Mouse (Mus musculus) forebrain, embryonic 13.5 days (tissue): ENCODE data around the gene Pgs1. TPM values are rescaled to one million over a fixed set of nuclear protein-coding genes. Genes with fewer than 3 reads are reported as not detected.

Experiments
- ATAC-seq: fragments of 200-750 bp; cut with Nextera tagmentation; 2 replicates; pipeline ENCODE4 v1.8.0; 2017
- H3K27ac ChIP-seq: fragments of 300-500 bp; sonication (generic); 2 replicates; pipeline ENCODE4 v1.5.1; 2015; ENCODE audit warnings: inconsistent platforms, mild to moderate bottlenecking, moderate library complexity
- H3K27me3 ChIP-seq: fragments of 300-500 bp; sonication (generic); 2 replicates; pipeline ENCODE4 v1.6.1; 2015; ENCODE audit warnings: mild to moderate bottlenecking, inconsistent platforms
- H3K36me3 ChIP-seq: fragments of 300-500 bp; sonication (generic); 2 replicates; pipeline ENCODE4 v1.6.1; 2015; ENCODE audit warnings: mild to moderate bottlenecking, inconsistent platforms; ENCODE audit not compliant: poor library complexity, severe bottlenecking
- H3K4me1 ChIP-seq: fragments of 300-500 bp; sonication (generic); 2 replicates; pipeline ENCODE4 v1.6.1; 2015; ENCODE audit warnings: inconsistent platforms
- H3K4me2 ChIP-seq: fragments of 300-500 bp; sonication (generic); 2 replicates; pipeline ENCODE4 v1.6.1; 2015; ENCODE audit warnings: inconsistent platforms, mild to moderate bottlenecking, moderate library complexity
- H3K4me3 ChIP-seq: fragments of 300-500 bp; sonication (generic); 2 replicates; pipeline ENCODE4 v1.5.1; 2015; ENCODE audit warnings: mild to moderate bottlenecking, inconsistent platforms
- H3K9ac ChIP-seq: fragments of 300-500 bp; sonication (generic); 2 replicates; pipeline ENCODE4 v1.6.1; 2015; ENCODE audit warnings: mild to moderate bottlenecking, inconsistent platforms
- H3K9me3 ChIP-seq: fragments of 300-500 bp; sonication (generic); replicated peaks from 2 replicates; pipeline ENCODE4 v1.6.1; 2016; ENCODE audit warnings: inconsistent platforms
- WGBS: fragments of 180-500 bp; shearing (Covaris S2); methylation state at CpG from one replicate; pipeline ENCODE4 v1.1.7; 2015; 5-methylcytosine and 5-hydroxymethylcytosine counted together
- polyA plus RNA-seq: library from polyadenylated mRNA; unstranded; fragments of >200 nt; fragmentation: Nextera tagmentation; extraction: Ambion mirVana; gene quantifications from 2 replicates; pipeline ENCODE4 v1.2.1, GENCODE M21; 2015

The Pgs1 gene
- polyA plus RNA-seq, result 42.7 and 47.7 TPM in 2 replicates

DNA sequence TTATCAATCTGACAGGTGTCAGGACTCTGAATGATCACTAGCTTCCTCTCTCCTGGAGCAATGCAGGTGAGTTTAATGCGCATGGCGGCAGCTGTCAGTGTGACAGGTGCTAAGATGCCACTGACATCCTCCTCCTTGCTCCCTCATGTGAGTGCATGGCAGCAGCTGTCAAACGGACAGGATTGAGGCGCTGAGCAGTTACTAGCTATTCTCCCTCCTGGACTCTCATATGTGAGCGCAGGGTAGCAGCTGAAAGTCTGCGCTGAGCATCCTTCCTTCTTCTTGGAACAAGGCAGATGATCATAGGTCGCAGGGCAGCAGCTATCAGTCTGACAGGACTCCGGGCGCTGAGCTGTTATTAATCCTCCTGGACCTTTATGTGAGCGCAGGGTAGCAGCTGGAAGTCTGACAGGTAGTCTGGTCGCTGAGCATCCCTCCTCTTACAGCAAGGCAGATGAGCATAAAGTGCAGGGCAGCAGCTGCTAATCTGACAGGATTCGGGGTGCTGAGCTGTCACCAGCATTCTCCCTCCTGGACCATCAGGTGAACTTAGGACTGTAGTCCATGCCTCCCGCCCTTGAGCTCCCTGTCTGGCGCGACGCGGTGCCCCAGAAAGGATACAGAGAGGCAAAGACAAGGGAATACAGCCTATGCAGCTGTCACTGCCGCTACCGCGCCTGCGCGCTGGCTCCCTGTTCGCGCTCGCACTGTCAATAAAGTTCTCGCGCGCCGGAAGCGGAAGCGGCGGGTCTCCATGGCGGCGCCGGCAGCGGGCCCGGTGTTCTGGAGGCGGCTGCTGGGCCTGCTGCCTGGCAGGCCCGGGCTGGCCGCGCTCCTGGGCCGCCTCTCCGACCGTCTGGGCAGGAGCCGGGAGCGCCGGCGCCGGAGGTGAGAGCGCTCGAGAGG is at the start of gene Pgs1:
Gene Pgs1, plus strand, starts transcription at position 167 of the 906 bp plus-strand sequence.
- 6% methylated on average over 49 of the region's 51 CpGs for WGBS
- H3K36me3 ChIP-seq, result no peaks in the 10 kb centered on the region
- ATAC-seq, result peak; percentile 96
- peak within 1 kb of the TSS; percentile 83 for H3K27ac ChIP-seq
- H3K9ac ChIP-seq, result peak within 1 kb of the TSS; percentile 96
- H3K27me3 ChIP-seq, result no peaks in the 10 kb centered on the region
- no peaks in the 10 kb centered on the region for H3K9me3 ChIP-seq
- peaks cover 40% of the 10 kb centered on the region for H3K4me1 ChIP-seq
- H3K4me3 ChIP-seq, result peak within 1 kb of the TSS; percentile 100
- peak within 1 kb of the TSS; percentile 94 for H3K4me2 ChIP-seq

DNA sequence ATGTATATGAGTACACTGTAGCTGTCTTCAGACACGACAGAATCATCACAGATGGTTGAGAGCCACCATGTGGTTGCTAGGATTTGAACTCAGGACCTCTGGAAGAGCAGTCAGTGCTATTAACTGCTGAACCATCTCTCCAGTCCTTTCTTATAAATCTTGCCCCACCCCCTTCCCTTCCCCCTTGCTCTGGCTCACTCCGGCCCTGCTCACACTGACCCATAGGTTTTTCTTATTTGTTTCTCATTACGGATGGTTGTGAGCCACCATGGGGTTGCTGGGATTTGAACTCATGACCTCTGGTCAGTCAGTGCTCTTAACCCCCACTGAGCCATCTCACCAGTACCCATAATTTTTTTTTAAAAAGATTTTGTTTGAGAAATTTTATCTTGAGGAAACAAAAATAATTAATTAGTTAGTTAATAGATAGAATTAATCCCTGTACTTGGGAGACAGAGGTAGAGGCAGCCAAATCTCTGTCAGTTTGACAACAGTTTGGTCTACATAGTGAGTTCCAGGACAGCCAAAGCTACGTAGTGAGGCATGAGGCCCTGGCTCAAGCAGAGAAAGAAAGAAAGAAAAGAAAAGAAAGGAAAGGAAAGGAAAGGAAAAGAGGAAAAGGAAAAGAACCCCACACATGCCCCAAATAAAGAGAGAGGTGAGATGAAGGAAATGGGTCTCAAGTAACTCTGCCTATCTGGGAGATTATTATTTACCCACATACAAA is 46.9 kb upstream of the Pgs1 start:
- H3K27me3 ChIP-seq, result peaks cover 13% of the 10 kb centered on the region; the same call in 1 of the 2 replicates
- peak overlapping the region; percentile 88 for H3K27ac ChIP-seq
- H3K4me3 ChIP-seq, result no peak overlapping the region
- no peaks in the 10 kb centered on the region for H3K9me3 ChIP-seq
- peak overlapping the region; percentile 49 for H3K4me2 ChIP-seq
- no peaks in the 10 kb centered on the region for H3K36me3 ChIP-seq
- H3K9ac ChIP-seq, result no peak overlapping the region
- ATAC-seq, result peak; percentile 72
- WGBS, result 25% methylated on average over 4 of the region's 4 CpGs
- peaks cover 52% of the 10 kb centered on the region for H3K4me1 ChIP-seq

DNA sequence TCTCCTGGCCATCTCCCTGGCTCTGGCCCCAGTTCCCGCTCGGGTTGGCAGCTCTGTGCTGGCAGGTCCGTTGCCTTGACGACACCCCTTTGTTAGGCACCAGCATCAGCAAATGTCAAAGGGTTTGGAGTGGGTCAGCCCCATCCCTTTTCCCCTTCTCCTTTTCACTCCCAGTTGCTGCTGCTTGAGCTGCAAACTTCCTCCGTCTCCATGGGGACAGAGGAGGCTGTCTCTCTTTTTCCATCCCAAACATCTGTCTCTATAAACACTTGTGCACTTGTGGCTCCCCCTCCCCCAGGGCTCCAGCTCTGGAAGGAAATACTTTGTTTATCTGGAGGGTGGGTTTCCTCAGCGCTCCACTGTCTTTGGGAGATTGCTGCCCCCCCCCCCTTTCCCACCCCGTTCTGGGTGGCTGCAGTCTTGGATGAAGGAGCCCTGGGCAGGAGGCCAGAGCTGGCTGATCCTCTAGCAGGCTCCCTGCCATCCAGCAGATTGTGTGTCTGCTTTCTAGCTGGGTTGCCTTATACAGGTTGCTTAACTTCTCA is 46.3 kb upstream of the Pgs1 start:
- peaks cover 52% of the 10 kb centered on the region for H3K4me1 ChIP-seq

DNA sequence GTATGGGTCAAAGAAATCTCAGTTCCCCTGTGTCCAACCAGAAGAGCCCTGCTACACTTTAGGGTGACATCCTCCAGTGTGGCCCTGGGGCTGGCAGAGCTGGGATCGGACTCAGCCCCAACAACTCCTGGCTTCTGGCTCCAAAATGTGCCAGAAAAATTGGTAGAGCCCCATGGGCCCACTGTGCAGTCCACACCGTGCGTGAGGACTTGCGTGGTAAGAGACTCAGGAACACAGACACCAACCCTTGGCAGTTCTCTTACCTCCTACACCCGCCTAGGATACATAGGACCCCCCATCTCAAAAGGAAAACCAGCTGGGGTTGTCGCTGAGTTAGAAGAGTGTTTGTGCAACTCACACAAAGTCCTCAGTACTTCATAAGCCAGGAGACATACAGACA is 45.2 kb upstream of the Pgs1 start:
- Histone ChIP-seq H3K9ac (0 out of 2 replicates have a peak overlapping the region, but pooled peaks have one; percentile 17), H3K36me3 (no peaks in the 10 kb centered on the region), H3K4me3 (no peak overlapping the region), H3K27me3 (no peaks in the 10 kb centered on the region), H3K4me2 (no peak overlapping the region; the same call in 1 of the 2 replicates), H3K27ac (peak overlapping the region; percentile 88), H3K4me1 (peaks cover 47% of the 10 kb centered on the region), H3K9me3 (no peaks in the 10 kb centered on the region)
- 92% methylated on average over 6 of the region's 6 CpGs for WGBS
- ATAC-seq, result no peak

More for the DNA sequence above, 46.3 kb upstream of the Pgs1 start:
- Histone ChIP-seq H3K4me3 (no peak overlapping the region), H3K27ac (peak overlapping the region; percentile 88), H3K9me3 (no peaks in the 10 kb centered on the region), H3K9ac (peak overlapping the region; percentile 17; the same call in 1 of the 2 replicates), H3K27me3 (peaks cover 7% of the 10 kb centered on the region; the same call in 1 of the 2 replicates), H3K4me2 (peak overlapping the region; percentile 49), H3K36me3 (no peaks in the 10 kb centered on the region)
- under 1% methylated on average over 7 of the region's 7 CpGs for WGBS
- ATAC-seq, result peak; percentile 91

DNA sequence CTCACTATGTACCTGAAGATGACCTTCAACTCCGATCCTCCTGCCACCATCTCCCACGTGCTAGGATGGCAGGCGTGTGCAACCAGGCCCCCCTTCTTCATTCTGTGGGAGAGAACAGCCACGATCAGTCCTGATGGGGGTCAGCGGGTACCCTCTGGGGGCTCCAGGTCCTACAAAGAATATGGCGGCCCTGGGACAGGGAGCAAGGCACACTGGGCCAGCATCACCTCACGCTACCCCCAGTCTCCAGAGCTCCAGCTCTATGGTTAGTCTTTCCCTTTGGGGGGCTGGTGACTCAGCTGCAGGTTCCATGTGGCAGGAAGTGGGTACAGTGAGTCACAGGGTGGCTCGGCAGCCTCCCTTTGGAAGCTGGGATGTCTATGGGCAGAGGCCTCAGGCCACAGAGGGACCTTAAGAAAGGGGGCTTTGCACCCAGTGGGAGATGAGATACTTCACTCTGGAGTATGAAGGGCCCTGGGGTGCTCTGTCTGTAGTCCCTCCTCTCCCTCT is 44.7 kb upstream of the Pgs1 start:
- Histone ChIP-seq H3K9me3 (no peaks in the 10 kb centered on the region), H3K4me3 (no peak overlapping the region), H3K27ac (no peak overlapping the region), H3K9ac (no peak overlapping the region), H3K27me3 (no peaks in the 10 kb centered on the region), H3K36me3 (no peaks in the 10 kb centered on the region), H3K4me2 (no peak overlapping the region), H3K4me1 (peaks cover 42% of the 10 kb centered on the region)
- no peak for ATAC-seq
- 86% methylated on average over 8 of the region's 8 CpGs for WGBS

DNA sequence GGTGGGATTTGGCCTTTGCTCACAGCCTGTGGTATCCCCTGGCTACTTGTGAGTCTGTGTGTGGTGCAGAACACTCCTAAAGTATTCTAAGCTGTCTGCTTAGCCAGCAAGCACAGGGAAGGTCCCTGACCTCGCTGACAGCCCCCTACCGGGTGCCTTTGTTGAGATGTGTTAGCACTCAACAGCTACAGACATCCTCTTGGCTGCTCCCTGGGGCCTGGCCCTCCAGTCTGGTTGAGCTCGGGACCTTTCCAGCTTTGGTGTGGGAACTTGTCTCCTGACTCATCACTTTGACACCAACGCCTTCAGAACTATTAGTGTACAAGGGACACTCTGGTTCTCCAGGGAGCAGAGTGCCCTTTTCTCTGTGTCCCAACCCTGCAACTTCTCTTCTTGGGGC is 44.2 kb upstream of the Pgs1 start:
- Histone ChIP-seq H3K27ac (no peak overlapping the region), H3K4me2 (no peak overlapping the region), H3K4me3 (no peak overlapping the region), H3K27me3 (0 out of 2 replicates have a peak, but pooled peaks cover 1% of the 10 kb centered on the region), H3K36me3 (no peaks in the 10 kb centered on the region), H3K9me3 (no peaks in the 10 kb centered on the region), H3K9ac (no peak overlapping the region), H3K4me1 (peaks cover 40% of the 10 kb centered on the region)
- WGBS, result 30% methylated on average over 4 of the region's 4 CpGs
- no peak for ATAC-seq

DNA sequence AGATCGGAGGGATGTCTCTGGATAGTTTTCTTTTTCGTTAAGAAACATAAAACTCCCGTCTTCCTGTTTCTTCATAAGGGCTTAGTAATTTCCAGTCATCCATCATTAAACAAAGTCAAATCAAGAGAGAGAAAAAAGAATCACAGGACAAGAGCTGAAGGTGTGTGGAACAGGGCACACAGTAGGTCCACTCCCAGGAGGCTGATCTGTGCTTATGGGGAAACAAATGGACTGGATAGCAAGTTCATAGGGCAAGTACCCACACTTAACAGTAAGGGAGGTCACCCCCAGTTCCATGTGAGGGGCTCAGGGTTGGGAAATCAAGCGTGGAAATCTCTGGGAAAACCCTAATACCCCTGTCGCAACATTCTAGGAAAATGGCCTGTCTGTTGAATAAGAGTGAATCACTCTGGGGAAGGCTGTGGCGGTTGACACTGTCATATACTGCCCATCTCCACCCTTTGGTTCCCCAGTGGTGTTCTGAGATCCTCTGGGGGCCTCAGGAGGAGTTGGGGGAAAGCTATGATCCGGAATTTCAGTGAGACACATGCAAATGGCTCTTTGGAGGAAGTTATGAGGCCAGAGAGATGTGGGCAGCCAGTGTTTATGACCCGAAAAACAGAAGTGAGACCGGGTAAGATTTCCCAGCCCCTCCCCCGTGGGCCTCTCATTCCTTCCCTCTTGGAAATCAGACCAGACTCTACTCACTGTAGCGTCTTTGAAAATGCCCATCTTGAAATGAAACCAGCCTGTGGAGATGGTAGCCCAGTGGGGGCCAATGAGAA is 39.7 kb upstream of the Pgs1 start:
- Histone ChIP-seq H3K27ac (no peak overlapping the region), H3K9me3 (no peaks in the 10 kb centered on the region), H3K27me3 (peaks cover 27% of the 10 kb centered on the region), H3K4me1 (peaks cover 17% of the 10 kb centered on the region), H3K4me3 (no peak overlapping the region), H3K9ac (no peak overlapping the region), H3K4me2 (no peak overlapping the region), H3K36me3 (no peaks in the 10 kb centered on the region)
- no peak for ATAC-seq
- 86% methylated on average over 11 of the region's 11 CpGs for WGBS

DNA sequence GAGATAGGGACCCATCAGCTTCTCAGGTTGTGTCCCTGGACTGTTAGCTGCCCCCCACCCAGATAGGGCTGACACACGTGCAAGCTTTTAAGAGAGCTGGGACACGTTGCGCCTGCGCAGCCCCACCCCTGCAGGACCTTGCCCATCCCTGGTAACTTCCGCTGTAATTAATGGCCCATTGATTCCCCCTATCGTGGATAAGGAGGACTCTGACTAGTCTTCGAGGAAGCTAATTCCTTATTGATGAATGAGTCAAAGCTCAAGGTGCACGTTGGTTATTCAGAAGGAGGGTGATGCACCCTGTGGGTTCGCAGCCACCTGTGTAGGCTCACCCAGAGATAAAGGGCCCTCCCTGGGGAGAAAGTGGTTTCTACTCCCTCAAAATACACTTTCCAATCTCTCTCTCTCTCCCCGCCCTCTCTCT is 39.1 kb upstream of the Pgs1 start:
- no peak overlapping the region for H3K4me3 ChIP-seq
- ATAC-seq, result no peak
- 85% methylated on average over 10 of the region's 10 CpGs for WGBS
- H3K9me3 ChIP-seq, result no peaks in the 10 kb centered on the region
- peaks cover 30% of the 10 kb centered on the region for H3K27me3 ChIP-seq
- no peak overlapping the region for H3K4me2 ChIP-seq
- peaks cover 10% of the 10 kb centered on the region for H3K4me1 ChIP-seq
- no peak overlapping the region for H3K9ac ChIP-seq
- H3K27ac ChIP-seq, result no peak overlapping the region
- no peaks in the 10 kb centered on the region for H3K36me3 ChIP-seq

DNA sequence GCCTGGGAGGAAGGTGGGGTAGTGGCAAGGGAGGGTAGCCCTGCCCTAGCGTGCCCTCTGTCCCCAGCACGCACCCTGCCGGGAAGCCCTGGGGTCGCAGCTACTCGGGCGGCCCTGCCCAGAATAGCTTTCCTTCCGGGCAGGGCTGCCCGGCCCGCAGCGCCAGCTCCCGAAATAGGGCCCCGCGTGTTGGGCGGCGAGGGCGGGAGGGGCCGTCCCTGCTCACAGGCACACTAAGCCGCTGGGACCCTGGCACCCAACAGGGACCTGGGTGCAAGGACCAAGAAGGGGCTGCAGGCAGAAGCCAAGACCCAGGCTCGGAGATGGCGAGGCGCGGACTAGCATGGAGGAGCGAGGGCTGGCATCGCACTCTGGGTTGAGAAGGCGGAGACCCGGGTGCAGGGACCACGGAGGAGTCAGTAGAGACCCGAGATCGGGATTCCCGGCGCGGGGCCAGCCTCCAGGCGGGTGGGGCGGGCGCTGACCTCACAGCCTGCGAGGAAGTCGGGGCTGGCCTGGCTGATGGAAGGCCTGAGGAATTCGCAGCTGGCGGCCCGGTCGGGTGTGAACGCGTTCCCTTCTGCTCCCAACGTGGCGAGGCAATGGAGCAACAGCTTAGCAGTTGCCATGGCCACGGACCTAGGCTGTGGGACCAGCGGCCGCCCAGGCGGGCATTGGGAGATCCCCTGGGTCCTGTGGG is 36.5 kb upstream of the Pgs1 start:
- Histone ChIP-seq H3K27me3 (peaks cover 30% of the 10 kb centered on the region), H3K4me1 (peaks cover 16% of the 10 kb centered on the region), H3K9ac (peak overlapping the region; percentile 66), H3K27ac (no peak overlapping the region), H3K4me3 (peak overlapping the region; percentile 33), H3K4me2 (peak overlapping the region; percentile 67), H3K36me3 (no peaks in the 10 kb centered on the region), H3K9me3 (no peaks in the 10 kb centered on the region)
- WGBS, result 2% methylated on average over 47 of the region's 49 CpGs
- peak; percentile 80 for ATAC-seq

DNA sequence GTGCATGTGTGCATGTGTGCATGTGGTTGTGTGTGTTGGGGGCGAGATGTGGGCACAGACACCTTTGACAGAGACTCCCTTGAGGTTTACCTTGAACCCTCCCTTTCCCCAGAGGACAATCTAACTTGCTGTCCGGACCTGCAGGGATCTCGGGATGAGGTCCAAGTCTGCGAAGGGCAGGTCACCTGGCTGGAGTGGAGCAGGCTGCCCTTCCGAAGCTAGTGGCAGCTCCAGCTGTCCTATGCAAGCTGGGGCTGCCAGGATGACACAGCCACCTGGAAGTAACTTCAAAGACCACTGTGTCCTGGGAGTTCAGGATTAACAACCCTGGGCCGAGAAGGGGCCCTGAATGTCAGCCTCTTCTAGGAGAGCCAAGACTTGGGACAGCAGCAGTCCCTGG is 34.7 kb upstream of the Pgs1 start:
- Histone ChIP-seq H3K4me1 (peaks cover 22% of the 10 kb centered on the region), H3K27ac (no peak overlapping the region), H3K4me2 (no peak overlapping the region), H3K27me3 (peaks cover 30% of the 10 kb centered on the region), H3K9ac (no peak overlapping the region), H3K9me3 (no peaks in the 10 kb centered on the region), H3K4me3 (no peak overlapping the region), H3K36me3 (no peaks in the 10 kb centered on the region)
- 75% methylated on average over 6 of the region's 6 CpGs for WGBS
- no peak for ATAC-seq
